Mouse (Mus musculus) large intestine, adult 2 months (tissue): ENCODE results near the gene Tmem94. TPM values are rescaled to one million over a fixed set of nuclear protein-coding genes. Genes with fewer than 3 reads are reported as not detected.

Experiments
- DNase-seq: peaks from one replicate; pipeline ENCODE4 v3.0.0-alpha.2; 2012; ENCODE audit warnings: low read depth, low spot score
- WGBS: fragments of 180-500 bp; shearing (Covaris S2); methylation state at CpG from one replicate; pipeline ENCODE4 v1.1.7; 2018; 5-methylcytosine and 5-hydroxymethylcytosine counted together
- polyA plus RNA-seq: library from polyadenylated mRNA; depleted of rRNA; stranded (reverse); fragments of >200 nt; gene quantifications from 2 replicates; pipeline ENCODE4 v1.2.3, GENCODE M21; 2012; rRNA removed

Tmem94 gene
- polyA plus RNA-seq, 1 experiment = 57.9 TPM

DNA sequence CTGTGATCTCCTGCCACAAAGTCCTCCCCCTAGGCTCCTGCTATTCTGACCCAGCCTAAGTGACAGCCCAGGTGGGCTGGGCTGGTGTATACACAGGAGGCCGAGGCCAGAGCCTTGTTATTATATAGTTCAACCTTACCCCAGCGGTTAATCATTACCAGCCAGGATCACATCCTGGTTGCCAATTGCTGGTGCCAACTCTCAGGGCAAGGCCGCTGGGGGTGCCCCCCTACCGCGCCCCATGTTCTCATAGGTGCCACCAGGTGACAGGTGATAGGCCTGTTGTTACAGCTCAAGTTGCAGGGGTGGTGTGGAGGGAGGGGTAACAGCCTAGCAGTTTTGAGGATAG lies 78.6 kb downstream of the Tmem94 start:
- DNase-seq = peak; percentile 95
- 46% methylated on average over 5 of the region's 5 CpGs for WGBS

- WGBS = 32% methylated on average over 8 of the region's 8 CpGs
- DNase-seq = no peak
Observed at GRCm38 (mm10) chr11:115844240-115844639, 79.0 kb downstream of the Tmem94 start.

DNA sequence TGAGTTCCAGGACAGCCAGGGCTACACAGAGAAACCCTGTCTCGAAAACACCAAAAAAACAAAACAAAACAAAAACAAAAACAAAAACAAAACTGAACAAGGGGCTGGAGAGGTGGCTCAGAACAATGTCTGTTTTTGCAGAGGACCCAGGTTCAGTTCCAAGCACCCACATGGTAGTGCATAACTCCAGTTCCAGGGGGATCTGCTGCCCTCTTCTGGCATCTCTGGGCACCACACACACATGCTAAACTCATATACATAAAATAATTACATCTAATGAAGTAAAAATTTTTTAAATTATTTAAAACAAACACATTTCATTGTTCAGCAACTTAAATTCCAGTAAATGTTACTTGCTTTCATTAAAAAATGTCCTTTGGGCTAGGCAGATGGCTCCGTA lies 80.6 kb downstream of the Tmem94 start:
- 98% methylated on average over 2 of the region's 2 CpGs for WGBS
- DNase-seq = no peak

Other genes starting within 250 kb of the Tmem94 start
- gene Sumo2, start 229.2 kb upstream of the Tmem94 start, polyA plus RNA-seq = 45.3 and 50.3 TPM in 2 replicates
- 53.3 and 56.6 TPM in 2 replicates for gene Nup85, start 201.0 kb upstream of the Tmem94 start, polyA plus RNA-seq
- gene Mrps7, start 161.5 kb upstream of the Tmem94 start, polyA plus RNA-seq = 31.4 and 33.2 TPM in 2 replicates
- gene Gga3, start 161.4 kb upstream of the Tmem94 start, polyA plus RNA-seq = 16.2 and 20.9 TPM in 2 replicates
- 112 and 114 TPM in 2 replicates for gene Mif4gd, start 152.5 kb upstream of the Tmem94 start, polyA plus RNA-seq
- 30.4 and 36.8 TPM in 2 replicates for gene Slc25a19, start 137.1 kb upstream of the Tmem94 start, polyA plus RNA-seq
- 38.7 and 43.6 TPM in 2 replicates for gene Grb2, start 56.8 kb upstream of the Tmem94 start, polyA plus RNA-seq
- gene Caskin2, start 48.2 kb downstream of the Tmem94 start, polyA plus RNA-seq = 31.3 and 42.0 TPM in 2 replicates
- gene Tsen54, start 49.3 kb downstream of the Tmem94 start, polyA plus RNA-seq = 31.4 and 31.5 TPM in 2 replicates
- gene Llgl2, start 58.6 kb downstream of the Tmem94 start, polyA plus RNA-seq = 191 and 194 TPM in 2 replicates
- 696 and 883 TPM in 2 replicates for gene Myo15b, start 93.0 kb downstream of the Tmem94 start, polyA plus RNA-seq
- gene Smim5, start 134.5 kb downstream of the Tmem94 start, polyA plus RNA-seq = 4.9 and 6.3 TPM in 2 replicates
- 37.5 and 45.5 TPM in 2 replicates for gene Smim6, start 146.6 kb downstream of the Tmem94 start, polyA plus RNA-seq
- 17.3 and 20.7 TPM in 2 replicates for gene Sap30bp, start 167.8 kb downstream of the Tmem94 start, polyA plus RNA-seq
- 16.0 and 16.5 TPM in 2 replicates for gene Recql5, start 168.0 kb downstream of the Tmem94 start, polyA plus RNA-seq
- gene Itgb4, start 209.3 kb downstream of the Tmem94 start, polyA plus RNA-seq = 40.1 and 62.1 TPM in 2 replicates
- 26.3 and 32.0 TPM in 2 replicates for gene Galk1, start 247.3 kb downstream of the Tmem94 start, polyA plus RNA-seq